In genomic region chr3:124749314-124749713, GRCm38 (mm10) we compare ENCODE assay signal across 16 mouse cellular contexts.
DNase-seq lines count a peak whose midpoint lies in the region; ATAC-seq and TF ChIP-seq lines count a peak whose summit lies in the region.
"Had no signal": no experiment of that assay in that cellular context is flagged by ENCODE, and none has a peak within 500 bp of the region (broad histone marks: within the 10 kb centered on the region; RNA-seq: fewer than 3 reads in every experiment).

No protein-coding gene starts in this region.

- 76% methylated on average over 2 of the region's 2 CpGs for WGBS in forebrain, embryonic 14.5 days
- WGBS in forebrain, embryonic 10.5 days, result 82% methylated on average over 2 of the region's 2 CpGs
- 57% methylated on average over 2 of the region's 2 CpGs for WGBS in forebrain, embryonic 16.5 days
- 79% methylated on average over 2 of the region's 2 CpGs for WGBS in forebrain, embryonic 12.5 days

- no peaks in the 10 kb centered on the region for H3K27me3 ChIP-seq in forebrain, embryonic 14.5 days (replicated peaks; ENCODE audit: control insufficient read depth, insufficient read depth, low read length)
- no peaks in the 10 kb centered on the region for H3K27me3 ChIP-seq in forebrain, embryonic 10.5 days (ENCODE audit: poor library complexity, severe bottlenecking)
- no peaks in the 10 kb centered on the region for H3K27me3 ChIP-seq in forebrain, embryonic 16.5 days (replicated peaks; ENCODE audit: control insufficient read depth, insufficient read depth, low read length)
- H3K27me3 ChIP-seq in forebrain, embryonic 12.5 days, result no peaks in the 10 kb centered on the region
- H3K27me3 ChIP-seq: embryonic facial prominence, embryonic 12.5 days had no signal

- H3K9me3 ChIP-seq in forebrain, embryonic 14.5 days (replicated peaks; ENCODE audit: control insufficient read depth, low read length), result no peaks in the 10 kb centered on the region
- H3K9me3 ChIP-seq in forebrain, embryonic 10.5 days, result no peaks in the 10 kb centered on the region
- H3K9me3 ChIP-seq in forebrain, embryonic 16.5 days (ENCODE audit: control insufficient read depth, low read length), result no peaks in the 10 kb centered on the region
- H3K9me3 ChIP-seq in forebrain, embryonic 12.5 days, result no peaks in the 10 kb centered on the region
- H3K9me3 ChIP-seq: embryonic facial prominence, embryonic 10.5 days; embryonic facial prominence, embryonic 12.5 days had no signal

- TF ChIP-seq POLR2A in brain, embryonic 14.5 days (IDR thresholded peaks at IDR 0.05; ENCODE audit: borderline replicate concordance, extremely low read depth, insufficient read depth, insufficient read length, poor library complexity, severe bottlenecking), result no peak

- H3K9ac ChIP-seq in forebrain, embryonic 14.5 days (ENCODE audit: low read length), result no peak overlapping the region
- H3K9ac ChIP-seq in forebrain, embryonic 16.5 days (replicated peaks; ENCODE audit: low read depth, low read length), result no peak overlapping the region
- no peak overlapping the region for H3K9ac ChIP-seq in forebrain, embryonic 12.5 days
- H3K9ac ChIP-seq: embryonic facial prominence, embryonic 12.5 days had no signal

- H3K27ac ChIP-seq in forebrain, embryonic 14.5 days (ENCODE audit: low read depth, low read length), result no peak overlapping the region
- no peak overlapping the region for H3K27ac ChIP-seq in forebrain, embryonic 10.5 days
- H3K27ac ChIP-seq in forebrain, embryonic 16.5 days (ENCODE audit: low read length), result no peak overlapping the region
- no peak overlapping the region for H3K27ac ChIP-seq in forebrain, embryonic 12.5 days
- H3K27ac ChIP-seq: embryonic facial prominence, embryonic 10.5 days; embryonic facial prominence, embryonic 12.5 days had no signal

- H3K4me2 ChIP-seq in forebrain, embryonic 14.5 days (ENCODE audit: low read length), result no peak overlapping the region
- no peak overlapping the region for H3K4me2 ChIP-seq in forebrain, embryonic 16.5 days (ENCODE audit: low read length)
- H3K4me2 ChIP-seq in forebrain, embryonic 12.5 days, result no peak overlapping the region
- H3K4me2 ChIP-seq: embryonic facial prominence, embryonic 12.5 days had no signal

- peak; percentile 57; the same call in 1 of the 2 replicates for ATAC-seq in forebrain, embryonic 14.5 days
- ATAC-seq in forebrain, embryonic 16.5 days, result peak; percentile 75
- ATAC-seq in forebrain, embryonic 12.5 days (ENCODE audit: low FRiP score), result no peak

- H3K4me1 ChIP-seq in forebrain, embryonic 14.5 days (ENCODE audit: control insufficient read depth, insufficient read depth, low read length), result no peaks in the 10 kb centered on the region
- H3K4me1 ChIP-seq in forebrain, embryonic 10.5 days, result no peaks in the 10 kb centered on the region
- H3K4me1 ChIP-seq in forebrain, embryonic 16.5 days (replicated peaks; ENCODE audit: control insufficient read depth, insufficient read depth, low read length), result no peaks in the 10 kb centered on the region
- no peaks in the 10 kb centered on the region for H3K4me1 ChIP-seq in forebrain, embryonic 12.5 days
- H3K4me1 ChIP-seq: embryonic facial prominence, embryonic 10.5 days; embryonic facial prominence, embryonic 12.5 days had no signal

- no peaks in the 10 kb centered on the region for H3K36me3 ChIP-seq in forebrain, embryonic 14.5 days (ENCODE audit: control insufficient read depth, insufficient read depth, low read length)
- H3K36me3 ChIP-seq in forebrain, embryonic 10.5 days (replicated peaks), result no peaks in the 10 kb centered on the region
- H3K36me3 ChIP-seq in forebrain, embryonic 16.5 days (ENCODE audit: control insufficient read depth, insufficient read depth), result no peaks in the 10 kb centered on the region
- no peaks in the 10 kb centered on the region for H3K36me3 ChIP-seq in forebrain, embryonic 12.5 days (replicated peaks)
- H3K36me3 ChIP-seq: embryonic facial prominence, embryonic 10.5 days; embryonic facial prominence, embryonic 12.5 days had no signal

- H3K4me3 ChIP-seq in forebrain, embryonic 14.5 days (ENCODE audit: low read depth, low read length), result no peak overlapping the region
- no peak overlapping the region for H3K4me3 ChIP-seq in forebrain, embryonic 10.5 days
- H3K4me3 ChIP-seq in forebrain, embryonic 16.5 days (replicated peaks; ENCODE audit: low read length), result no peak overlapping the region
- no peak overlapping the region for H3K4me3 ChIP-seq in forebrain, embryonic 12.5 days (replicated peaks)
- H3K4me3 ChIP-seq: embryonic facial prominence, embryonic 10.5 days; embryonic facial prominence, embryonic 12.5 days had no signal

- TF ChIP-seq CTCF in brain, embryonic 14.5 days (IDR thresholded peaks at IDR 0.05; ENCODE audit: borderline replicate concordance, extremely low read depth, insufficient read depth, insufficient read length), result no peak

- DNase-seq in forebrain, embryonic 14.5 days (ENCODE audit: low spot score), result peak; percentile 32
- no peak for DNase-seq in forebrain, embryonic 10.5 days (ENCODE audit: extremely low spot score, low spot score)
- DNase-seq in brain, adult 2 months (ENCODE audit: low read depth, low spot score), result peak; percentile 10
- peak; percentile 33 for DNase-seq in brain, embryonic 14.5 days (ENCODE audit: low read depth)
- DNase-seq in cerebellum, adult 11-12 months, result no peak
- DNase-seq: adrenal gland, adult 2 months; adrenal gland, postnatal 10 days; adrenal gland, postnatal 25 days; cerebellum, adult 11 months; cerebellum, adult 2 months; cerebellum, adult 9-10 months; cerebellum, postnatal 25 days had no signal

Comparison
In these comparisons a context has a peak if more than half of its experiments do, and no peak if none do; other contexts are left out.
1. DNase-seq: peak in forebrain, embryonic 14.5 days (single experiment), brain, adult 2 months (single experiment) and brain, embryonic 14.5 days (single experiment); none in forebrain, embryonic 10.5 days (single experiment) and cerebellum, adult 11-12 months (single experiment).